Mouse (Mus musculus): Measurements from ENCODE around the gene Ahnak.

Ahnak gene

GRCm38 (mm10) chr19:9019298-9019697 lies 30.2 kb downstream of the Ahnak start:
- TF ChIP-seq GATA4 (IDR thresholded peaks at IDR 0.05; ENCODE audit: insufficient replicate concordance, low read length) = no peak

- no peak for TF ChIP-seq GATA4 (IDR thresholded peaks at IDR 0.05; ENCODE audit: insufficient replicate concordance, low read length)
Measured at GRCm38 (mm10) chr19:9023021-9023778, 34.1 kb downstream of the Ahnak start.

- no peak for TF ChIP-seq GATA4 (IDR thresholded peaks at IDR 0.05; ENCODE audit: insufficient replicate concordance, low read length)
Measured at GRCm38 (mm10) chr19:9025562-9026257, 36.6 kb downstream of the Ahnak start.

- no peak for TF ChIP-seq GATA4 (IDR thresholded peaks at IDR 0.05; ENCODE audit: insufficient replicate concordance, low read length)
Measured at GRCm38 (mm10) chr19:9026634-9027033, 37.5 kb downstream of the Ahnak start.

GRCm38 (mm10) chr19:9027795-9028194 lies 38.7 kb downstream of the Ahnak start:
- TF ChIP-seq GATA4 (IDR thresholded peaks at IDR 0.05; ENCODE audit: insufficient replicate concordance, low read length) = no peak

GRCm38 (mm10) chr19:9028375-9028774 lies 39.3 kb downstream of the Ahnak start:
- no peak for TF ChIP-seq GATA4 (IDR thresholded peaks at IDR 0.05; ENCODE audit: insufficient replicate concordance, low read length)

GRCm38 (mm10) chr19:9029640-9030262 lies 40.7 kb downstream of the Ahnak start:
- TF ChIP-seq GATA4 (IDR thresholded peaks at IDR 0.05; ENCODE audit: insufficient replicate concordance, low read length) = no peak

GRCm38 (mm10) chr19:9032502-9033129 lies 43.5 kb downstream of the Ahnak start:
- no peak for TF ChIP-seq GATA4 (IDR thresholded peaks at IDR 0.05; ENCODE audit: insufficient replicate concordance, low read length)

- TF ChIP-seq GATA4 (IDR thresholded peaks at IDR 0.05; ENCODE audit: insufficient replicate concordance, low read length) = no peak
Measured at GRCm38 (mm10) chr19:9033412-9034340, 44.6 kb downstream of the Ahnak start.

GRCm38 (mm10) chr19:9034480-9034879 lies 45.4 kb downstream of the Ahnak start:
- no peak for TF ChIP-seq GATA4 (IDR thresholded peaks at IDR 0.05; ENCODE audit: insufficient replicate concordance, low read length)

GRCm38 (mm10) chr19:9035101-9035500 lies 46.0 kb downstream of the Ahnak start:
- no peak for TF ChIP-seq GATA4 (IDR thresholded peaks at IDR 0.05; ENCODE audit: insufficient replicate concordance, low read length)

GRCm38 (mm10) chr19:9038136-9038535 lies 49.1 kb downstream of the Ahnak start:
- no peak for TF ChIP-seq GATA4 (IDR thresholded peaks at IDR 0.05; ENCODE audit: insufficient replicate concordance, low read length)

- no peak for TF ChIP-seq GATA4 (IDR thresholded peaks at IDR 0.05; ENCODE audit: insufficient replicate concordance, low read length)
Measured at GRCm38 (mm10) chr19:9039266-9039665, 50.2 kb downstream of the Ahnak start.

GRCm38 (mm10) chr19:9039928-9040327 lies 50.8 kb downstream of the Ahnak start:
- no peak for TF ChIP-seq GATA4 (IDR thresholded peaks at IDR 0.05; ENCODE audit: insufficient replicate concordance, low read length)

Measured in liver, adult (tissue).